Mouse (Mus musculus) spleen, adult 12 weeks (tissue): ENCODE measurements around the gene Hsdl2.
A peak's percentile ranks its signal among the peaks of the same experiment; 100 is the strongest.
"Not testable (repeated sequence)": the region's sequence is repeated elsewhere in the genome, so short reads cannot be mapped to it uniquely, and the experiment has no call there.

Experiments used
- DNase-seq: peaks from one replicate; pipeline ENCODE4 v3.0.0; 2022; ENCODE audit warnings: low spot score

The Hsdl2 gene

DNA sequence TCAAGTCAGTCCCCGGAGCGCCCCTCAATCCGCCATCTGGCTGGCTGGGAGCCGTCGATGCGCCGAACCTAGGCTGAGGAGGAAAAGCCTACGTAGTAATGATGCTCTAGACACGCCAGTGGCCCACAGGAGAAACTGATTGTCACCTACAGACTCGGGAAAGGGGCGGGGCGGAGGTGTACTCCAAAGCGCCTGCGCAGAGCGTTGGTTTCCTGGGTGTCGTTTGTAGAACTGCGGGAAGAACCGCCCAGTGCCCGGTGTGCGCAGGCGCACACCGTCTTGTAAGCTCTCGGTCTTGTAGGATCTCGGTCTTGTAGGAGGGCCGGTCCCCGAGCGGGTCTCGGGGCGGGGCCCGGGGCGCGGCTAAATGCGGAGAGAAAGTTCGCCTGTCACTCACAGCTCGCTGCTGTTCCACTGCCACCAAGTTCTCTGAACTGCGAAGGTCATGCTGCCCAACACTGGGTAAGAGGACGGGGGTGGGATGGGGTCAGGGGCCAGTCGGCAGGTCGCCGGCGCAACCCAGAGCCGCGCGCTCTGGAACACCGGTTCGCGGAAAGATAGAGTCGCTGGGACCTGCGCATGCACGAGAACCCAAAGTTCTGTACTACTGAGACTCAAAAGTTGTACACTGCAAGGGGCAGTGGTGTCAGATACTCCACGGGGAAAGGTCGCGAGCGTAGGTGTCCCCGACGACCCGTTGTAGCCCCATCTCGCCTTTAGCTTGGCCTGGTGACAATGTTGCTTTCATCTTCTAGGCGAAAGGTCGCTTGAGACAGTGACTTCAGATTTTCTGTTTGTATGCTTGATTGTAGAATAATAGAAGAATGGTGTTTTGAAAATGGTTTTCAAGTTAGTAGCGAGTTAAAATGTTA is at the start of gene Hsdl2:
Gene Hsdl2 (plus strand): TSS at position 250 of the 872 bp plus-strand sequence.
- peak; percentile 99 for DNase-seq

DNA sequence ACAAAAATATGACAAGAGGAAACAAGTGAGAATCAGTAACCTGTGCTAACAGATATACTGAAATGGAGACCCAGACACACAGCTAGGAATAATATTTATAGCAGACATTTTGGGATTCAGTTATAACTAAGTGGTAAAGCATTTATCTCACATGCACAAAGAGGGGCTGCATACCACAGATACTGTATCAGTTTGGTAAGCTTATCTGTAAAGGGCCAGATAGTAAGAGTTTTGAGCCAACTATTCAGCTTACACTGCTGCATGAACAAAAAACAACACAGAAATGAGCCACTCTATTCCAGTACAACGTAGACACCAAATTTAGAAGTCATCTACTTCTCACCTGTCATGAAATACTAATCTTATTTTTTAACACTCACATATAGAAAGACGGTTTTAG is 48.1 kb upstream of the Hsdl2 start:
- no peak for DNase-seq

DNA sequence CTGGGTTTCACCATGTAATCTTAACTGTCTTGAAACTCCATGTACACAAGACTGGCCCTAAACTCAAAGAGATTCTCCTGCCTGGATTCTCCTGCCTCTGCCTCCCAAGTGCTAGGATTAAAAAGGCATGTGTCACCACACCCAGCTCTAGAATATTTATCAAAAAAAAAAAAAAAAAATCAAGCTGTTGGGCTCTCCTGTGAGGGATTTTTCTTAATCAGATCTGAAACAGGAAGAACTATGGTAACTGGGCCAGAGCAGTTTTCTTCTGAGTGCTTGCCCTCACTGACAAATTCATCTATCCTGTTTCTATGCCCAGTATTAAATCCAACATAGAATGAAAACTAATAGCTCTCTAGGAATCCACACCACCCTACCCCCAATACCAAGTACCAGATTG is 45.7 kb upstream of the Hsdl2 start:
- no peak for DNase-seq

DNA sequence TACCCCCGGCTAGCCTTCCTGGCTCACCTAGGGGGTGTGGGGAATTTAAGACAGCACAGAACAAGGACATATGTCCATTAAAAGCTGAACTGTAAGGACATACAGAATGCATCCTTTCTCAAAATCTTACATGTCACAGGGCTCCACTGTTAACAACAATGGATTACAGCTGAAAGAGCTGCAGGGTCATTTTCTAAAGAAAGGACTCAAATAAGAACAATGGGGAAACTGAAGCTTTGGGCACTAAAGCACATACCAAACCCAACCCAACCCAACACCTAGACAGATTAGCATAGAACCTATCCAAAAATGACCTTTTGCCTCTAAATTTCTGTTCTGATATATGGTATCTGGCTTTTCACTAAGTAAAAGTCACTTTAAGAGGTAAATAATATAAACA is 45.1 kb upstream of the Hsdl2 start:
- no peak for DNase-seq

DNA sequence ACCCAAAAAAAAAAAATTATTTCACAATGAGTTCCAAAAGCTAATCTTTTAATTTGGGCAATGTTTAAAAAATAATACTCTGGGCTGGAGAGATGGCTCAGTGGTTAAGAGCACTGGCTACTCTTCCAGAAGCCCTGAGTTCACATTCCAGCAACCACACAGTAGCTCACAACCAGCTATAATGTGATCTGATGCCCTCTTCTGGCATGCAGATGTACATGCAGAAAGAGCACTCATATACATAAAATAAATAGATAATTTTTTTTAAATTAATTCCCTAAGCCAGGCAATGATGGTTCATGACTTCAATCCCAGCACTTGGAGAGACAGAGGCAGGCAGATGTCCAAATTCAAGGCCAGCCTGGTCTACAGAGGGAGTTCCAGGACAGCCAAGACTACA is 38.4 kb upstream of the Hsdl2 start:
- no peak for DNase-seq

DNA sequence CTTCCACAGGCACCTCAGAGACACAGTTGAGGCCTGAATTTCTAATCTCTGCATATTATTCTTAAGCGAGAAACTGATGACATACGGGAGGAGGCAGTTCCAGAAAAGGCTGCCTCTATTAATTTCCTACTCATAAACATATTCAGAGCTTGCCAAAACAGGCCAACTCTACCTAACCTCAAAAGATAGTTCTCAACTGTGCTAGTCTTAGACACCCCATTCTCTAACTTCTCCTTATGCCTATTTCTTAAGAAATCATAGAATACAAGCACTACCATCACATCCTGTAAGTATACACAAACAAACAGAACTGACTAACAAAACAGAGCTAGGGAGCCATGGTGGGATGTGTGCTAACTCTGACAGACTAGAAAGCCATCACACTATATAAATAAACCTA is 36.7 kb upstream of the Hsdl2 start:
- no peak for DNase-seq

DNA sequence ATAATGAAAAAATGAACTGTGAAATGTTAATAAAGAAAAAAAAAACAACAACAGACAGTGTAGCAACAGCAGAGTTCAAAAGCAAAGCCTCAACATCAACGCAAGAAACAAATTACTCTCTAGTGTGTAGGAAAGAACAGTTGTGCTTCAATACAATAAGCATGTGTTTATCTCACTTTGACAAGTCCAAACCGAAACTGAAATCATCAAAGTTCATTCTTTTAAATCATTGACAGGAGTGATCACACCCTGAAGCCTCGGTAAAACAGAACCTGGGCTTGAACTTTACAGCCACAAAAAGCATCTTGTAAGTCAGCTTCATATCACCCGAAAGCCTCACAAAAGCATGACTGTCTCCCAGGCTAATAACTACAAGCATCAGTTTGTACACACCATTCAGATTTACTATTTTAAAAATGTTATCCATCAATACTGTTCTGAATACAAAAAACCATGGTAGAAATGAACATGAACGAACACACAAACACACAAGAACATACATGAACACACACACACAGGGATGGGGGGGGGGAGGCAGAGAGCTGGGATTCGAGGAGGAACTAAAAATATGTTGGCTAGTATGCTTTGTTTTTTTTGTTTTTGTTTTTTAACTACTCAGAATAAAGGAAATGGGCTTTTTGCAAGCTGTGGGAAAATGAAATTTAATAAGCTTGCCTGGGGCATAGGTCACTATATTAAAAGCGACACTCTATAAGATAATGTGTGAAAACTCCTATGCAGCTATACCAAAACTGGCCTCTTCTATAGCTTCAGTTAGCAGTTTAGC is 34.9 kb upstream of the Hsdl2 start:
- DNase-seq: no peak

DNA sequence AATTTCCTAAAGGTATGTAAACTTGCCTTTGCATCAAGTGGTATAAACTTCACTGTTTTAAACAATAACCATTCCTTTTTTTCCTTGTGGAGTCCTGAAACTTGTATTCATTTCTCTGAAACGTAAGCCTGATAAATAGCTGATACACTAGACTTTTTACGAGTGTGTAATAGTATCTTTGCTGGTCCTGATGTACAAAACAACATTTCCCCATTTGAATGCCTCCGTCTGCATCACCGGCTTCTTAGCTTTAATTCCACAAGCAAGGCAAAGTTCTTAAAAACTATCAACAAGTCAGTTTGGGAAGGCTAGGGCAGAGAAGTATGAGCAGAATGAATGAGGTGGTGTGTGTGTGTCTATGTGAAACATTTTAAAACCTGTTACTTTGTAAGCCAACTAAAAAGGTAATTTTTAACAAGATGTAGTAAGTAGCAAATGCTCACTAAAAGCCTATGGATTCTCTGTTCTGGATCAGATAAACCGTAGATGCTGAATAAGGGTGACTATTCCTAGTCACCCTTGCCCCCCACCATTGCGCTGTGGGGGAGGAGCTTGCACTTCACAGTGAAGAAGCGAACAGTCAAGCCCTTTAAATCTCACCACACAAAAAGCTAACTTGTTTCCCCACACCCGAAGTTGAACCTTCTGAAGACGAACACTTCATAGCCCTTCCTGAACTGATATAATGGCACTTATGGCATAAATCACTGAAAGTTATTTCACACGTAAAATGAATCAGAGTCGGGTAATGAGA is 34.0 kb upstream of the Hsdl2 start:
- peak; percentile 47 for DNase-seq

DNA sequence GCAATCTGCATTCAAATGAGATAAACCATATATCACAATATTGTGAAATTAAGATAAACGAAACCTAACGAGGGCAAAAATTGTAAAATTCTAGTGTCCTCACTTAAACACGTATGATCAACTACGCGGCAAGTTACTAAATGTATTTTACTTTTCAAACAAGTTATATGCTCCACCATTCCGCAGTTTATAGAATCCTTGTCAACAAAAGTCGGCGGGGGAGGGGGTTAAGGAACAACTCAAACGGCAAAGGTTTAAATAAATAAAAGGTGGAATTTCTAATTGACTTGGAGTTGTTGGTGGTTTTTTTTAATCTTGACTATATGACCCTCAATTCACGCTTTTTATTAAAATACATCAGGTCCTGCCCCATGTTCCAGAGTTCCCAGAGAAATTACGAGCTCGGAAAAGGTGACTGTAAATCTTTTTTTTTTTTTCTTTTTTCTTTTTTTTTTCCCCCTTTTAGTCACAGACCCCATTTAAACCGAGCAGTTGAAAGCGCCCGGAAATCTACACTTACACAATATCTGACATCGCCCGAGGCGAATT is 33.3 kb upstream of the Hsdl2 start:
- DNase-seq: no peak

DNA sequence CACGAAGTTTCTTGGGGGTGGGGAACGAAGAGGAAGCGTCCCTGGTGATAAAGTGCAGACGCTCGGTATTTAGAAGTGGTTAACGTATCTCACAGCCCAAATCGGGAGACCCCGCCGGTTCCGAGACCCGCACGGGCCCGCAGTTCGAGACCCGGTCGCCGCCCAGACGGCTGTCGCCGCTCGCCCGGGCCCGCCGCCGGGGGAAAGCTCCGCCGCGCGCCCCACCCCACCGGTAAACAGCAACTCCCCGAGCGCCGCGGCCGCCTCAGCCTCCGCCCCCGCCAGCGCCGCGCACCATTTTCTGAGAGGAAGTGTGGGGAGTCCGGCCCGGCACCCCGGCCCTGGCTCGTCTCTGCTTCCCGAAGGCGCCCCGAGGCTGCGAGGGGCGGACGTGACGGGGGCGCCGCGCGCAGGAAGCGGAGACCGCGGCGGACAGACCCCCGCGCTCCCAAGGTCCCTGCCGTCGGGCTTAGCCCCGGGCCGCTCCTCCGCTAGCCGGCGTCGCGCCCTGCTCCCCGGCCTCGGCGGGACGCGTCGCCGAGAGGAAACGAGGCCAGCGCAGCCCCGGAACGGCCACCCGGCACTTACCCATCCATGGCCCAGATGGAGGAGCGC is 32.7 kb upstream of the Hsdl2 start:
- peak; percentile 78 for DNase-seq

DNA sequence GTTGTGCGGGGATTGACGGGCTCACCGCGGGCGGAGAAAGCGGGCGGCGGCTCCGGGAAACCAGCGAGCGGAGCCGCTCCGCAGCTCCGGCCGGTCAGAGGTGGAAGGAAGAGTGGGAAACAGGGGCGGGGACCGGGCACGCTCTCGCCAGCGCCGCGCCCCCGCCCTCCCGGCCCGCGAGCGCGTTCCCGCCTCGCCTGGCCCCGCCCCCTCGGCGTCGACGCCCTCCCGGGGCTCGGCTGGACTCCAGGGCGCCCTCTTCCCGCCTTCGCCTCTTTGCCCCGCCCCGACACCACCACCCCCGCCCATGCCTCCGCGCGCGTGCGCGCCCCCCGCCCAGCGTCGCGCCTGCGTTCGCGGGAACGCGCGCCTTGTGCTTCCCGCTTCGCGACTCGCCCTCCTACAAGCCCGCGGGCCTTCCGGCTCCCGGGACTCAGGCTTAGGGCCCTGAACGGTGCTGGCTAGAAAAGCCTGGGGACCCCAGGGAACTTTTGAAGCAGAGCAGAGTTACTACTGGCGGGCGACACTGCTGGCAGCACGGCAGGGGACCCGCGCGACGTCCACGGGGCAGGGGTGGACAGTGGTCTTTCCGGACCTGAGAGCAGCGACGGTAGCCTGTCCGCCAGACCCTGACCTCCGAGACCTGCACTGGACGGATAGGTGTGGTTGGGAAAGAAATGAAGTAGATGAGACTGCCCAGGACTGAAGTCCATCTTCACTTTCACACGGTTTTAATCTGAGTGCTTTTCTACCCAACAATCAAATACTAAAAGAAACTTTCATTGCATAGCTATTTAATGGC is 32.0 kb upstream of the Hsdl2 start, which contains the start of gene Ptbp3:
Gene Ptbp3 (minus strand): TSS at position 190 of the 802 bp plus-strand sequence.
- peak; percentile 87 for DNase-seq

DNA sequence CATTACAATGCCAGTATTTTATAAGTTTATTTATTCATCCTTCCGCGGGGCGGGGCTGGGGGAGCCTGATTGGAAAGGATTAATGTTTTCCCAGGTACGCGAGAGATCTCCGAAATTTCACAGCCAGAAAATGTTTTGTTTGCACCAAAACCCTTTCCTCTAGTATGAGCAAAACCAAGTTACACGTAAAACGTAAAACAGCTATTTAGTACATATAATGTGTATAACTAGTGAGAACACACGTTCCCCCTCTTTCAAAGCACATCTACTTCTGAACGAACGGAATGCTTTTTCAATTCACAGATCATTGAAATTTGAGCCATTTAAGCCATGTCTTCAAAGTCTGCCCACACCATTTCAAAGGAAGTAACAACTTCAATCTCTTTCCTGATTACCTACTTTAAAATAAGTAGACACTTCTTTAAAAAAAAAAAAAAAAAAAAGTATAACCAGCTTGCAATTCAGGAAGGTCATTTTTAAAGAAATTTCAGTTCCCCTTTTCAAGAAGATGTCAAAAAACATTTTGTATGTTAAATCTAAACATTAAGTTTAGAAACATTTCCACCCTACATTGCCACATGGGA is 31.3 kb upstream of the Hsdl2 start:
- no peak for DNase-seq

DNA sequence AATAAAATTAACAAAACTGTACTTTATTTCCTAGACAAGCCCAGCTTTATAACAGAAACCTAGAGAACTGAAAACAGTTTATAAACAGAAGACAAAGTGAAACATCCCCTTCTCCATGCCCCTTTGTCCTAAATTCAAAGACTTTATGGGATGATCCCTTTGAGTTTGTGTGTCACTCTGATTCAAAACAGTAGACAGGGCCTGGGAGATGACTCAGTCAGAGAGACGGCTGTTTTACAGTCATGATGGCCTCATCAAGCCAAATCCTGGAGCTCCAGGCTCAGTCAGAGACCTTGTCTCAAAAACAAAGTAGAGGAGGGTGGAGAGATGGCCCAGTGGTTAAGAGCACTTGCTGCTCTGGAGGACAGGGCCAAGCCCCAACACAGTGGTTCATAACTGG is 29.5 kb upstream of the Hsdl2 start:
- no peak for DNase-seq

DNA sequence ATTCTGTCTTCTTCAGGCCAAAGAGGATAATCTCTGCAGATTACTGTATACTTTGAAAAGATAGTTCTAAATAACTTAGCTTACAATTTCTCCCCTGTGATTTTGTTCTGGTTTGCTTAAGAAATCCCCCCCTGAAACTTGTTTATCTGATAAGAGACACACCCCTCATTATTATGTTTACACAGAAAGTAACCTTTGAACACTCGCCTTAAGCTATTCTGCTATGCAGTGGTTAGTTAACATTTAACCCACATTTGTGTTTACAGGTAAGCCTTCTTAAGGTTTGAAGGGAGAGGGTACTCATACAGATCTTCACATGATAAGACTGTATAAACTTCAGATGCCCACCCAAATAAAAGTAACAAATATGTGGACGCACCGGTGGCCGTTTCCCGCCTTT is 28.5 kb upstream of the Hsdl2 start:
- DNase-seq: no peak

DNA sequence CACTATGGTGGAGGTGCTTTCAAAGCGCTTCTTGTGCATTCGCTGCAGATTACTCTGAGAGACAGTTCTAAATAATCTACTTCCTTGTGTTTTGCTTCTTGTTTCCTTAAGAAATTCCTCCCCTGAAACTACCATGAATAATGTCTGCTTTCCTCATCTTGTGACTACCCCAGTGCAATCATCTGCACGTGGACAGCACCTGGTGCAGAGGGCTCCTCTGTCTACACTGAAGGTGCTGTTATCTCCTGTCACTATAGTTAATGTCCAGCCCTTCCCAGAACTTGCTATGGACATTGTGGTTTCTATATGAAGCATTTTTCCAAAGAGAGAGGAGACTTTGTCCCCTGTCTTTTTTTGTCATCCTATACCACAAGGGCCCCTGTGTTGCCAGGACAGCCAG is 27.8 kb upstream of the Hsdl2 start:
- DNase-seq: no peak

DNA sequence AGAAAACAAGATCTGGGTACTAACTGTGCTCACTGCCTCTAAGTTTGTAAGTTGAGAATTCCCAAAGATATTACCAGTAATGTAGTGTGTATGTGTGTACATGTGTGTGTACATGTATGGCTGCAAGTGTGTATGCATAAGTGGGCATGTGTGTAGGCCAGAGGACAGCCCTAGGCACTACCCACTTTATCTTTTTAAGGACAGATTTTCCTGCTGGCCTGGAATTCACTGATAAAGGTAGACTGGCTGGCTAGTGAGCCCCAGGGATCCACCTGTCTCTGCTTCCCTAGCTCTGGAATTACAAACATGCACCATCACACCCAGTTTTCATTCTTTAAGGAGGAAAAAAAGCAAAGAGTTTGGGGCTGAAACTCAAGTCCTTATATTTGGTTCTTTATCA is 26.2 kb upstream of the Hsdl2 start:
- DNase-seq: no peak

DNA sequence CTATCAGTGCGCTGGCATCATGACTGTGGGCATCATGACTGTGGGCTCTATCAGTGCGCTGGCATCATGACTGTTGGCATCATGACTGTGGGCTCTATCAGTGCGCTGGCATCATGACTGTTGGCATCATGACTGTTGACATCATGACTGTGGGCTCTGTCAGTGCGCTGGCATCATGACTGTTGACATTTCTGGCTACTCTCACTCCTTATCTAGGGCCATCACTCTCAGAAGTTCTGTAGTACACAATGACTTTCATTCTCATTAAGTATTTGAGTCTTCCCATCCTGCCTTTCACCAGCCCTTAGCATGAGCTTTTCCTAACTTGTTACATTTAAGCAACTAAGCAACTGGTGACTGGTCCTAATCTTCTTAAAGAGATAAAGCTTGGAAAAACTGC is 24.0 kb upstream of the Hsdl2 start:
- not testable (repeated sequence) for DNase-seq

DNA sequence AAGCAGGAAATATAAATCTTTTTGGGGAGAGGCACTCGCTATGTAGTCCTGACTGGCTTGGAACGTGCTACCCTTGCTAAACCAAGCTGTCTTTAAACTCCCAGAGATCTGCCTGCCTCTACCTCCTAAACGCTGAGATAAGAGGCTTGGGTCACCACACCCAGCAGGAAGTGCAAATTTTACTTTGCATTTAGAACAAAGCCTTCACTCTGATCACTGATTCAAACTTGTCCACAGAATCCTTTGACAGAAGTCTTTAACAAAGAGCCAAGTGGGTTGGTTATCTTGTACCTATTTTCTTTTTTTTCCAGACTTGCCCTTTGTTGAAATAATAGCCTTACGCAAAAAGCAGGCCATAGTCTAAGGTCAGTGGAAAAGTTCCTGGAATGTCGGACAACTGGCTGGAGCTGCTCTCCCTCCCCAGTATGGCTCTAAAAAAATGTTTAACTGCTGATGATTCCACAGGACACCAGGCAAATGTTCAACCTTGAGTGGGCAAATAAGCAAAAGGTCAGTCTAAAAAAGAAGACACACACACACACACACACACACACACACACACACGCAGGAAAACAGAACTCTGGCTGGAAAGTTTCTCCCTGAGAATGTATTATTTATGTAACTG is 23.2 kb upstream of the Hsdl2 start:
- DNase-seq: no peak

DNA sequence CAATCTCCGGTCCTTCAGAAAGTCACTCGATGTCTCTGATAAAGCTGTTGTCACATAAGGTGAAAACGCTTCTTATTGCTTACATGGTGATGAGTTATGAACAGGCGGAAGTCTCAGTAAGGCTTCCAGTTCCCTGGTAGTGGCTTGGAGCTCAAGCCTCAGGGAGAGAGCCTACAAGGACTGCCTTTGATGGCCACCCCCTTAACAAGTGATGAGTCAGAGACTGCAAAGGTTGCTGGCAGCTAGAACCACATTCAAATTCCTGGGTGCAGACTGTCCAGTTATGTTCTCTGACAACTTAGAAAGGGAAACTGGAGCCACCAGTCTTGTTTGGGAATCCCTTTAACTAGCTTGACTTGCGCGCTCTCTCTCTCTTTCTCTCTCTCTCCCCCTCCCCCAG is 21.2 kb upstream of the Hsdl2 start:
- DNase-seq: no peak

DNA sequence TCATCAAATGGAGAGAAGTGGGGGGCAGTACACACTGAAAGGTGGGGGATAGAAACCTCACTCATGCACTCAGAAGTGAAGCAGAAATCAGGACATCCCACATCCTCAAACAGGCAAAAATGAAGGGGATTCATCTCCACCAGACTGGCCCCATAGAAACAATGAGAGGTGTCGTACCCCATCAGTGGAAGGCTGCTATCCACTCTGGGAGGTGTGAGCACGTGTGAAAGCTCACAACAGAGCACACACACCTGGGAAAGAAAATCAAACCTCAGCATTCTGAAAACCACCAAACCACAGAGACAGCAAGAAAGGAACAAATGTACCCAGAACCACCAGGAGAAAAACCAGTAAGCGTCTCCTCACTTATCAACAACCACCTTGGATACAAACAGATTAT is 17.2 kb upstream of the Hsdl2 start:
- no peak for DNase-seq
